Comparison of ENCODE assay signal across 8 mouse cellular contexts in the genomic region with DNA sequence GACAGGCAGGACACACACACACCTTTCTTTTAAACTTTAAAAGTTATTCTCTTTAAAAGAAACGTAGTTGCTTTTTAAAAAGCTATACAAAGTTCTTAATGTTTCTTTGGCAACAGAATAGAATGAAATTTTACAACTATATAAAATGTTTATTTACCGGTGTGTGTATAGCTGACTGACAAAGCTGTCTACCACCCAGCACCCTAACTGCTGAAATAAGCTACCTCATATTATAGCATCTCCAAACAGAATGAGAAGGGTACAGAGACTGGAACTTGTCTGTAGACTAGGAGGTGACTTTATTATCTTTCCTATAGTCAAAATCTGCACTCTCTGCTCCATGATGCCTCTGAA. TPM values are rescaled to one million over a fixed set of nuclear protein-coding genes. Genes with fewer than 3 reads are reported as not detected.
A peak's percentile ranks its signal among the peaks of the same experiment; 100 is the strongest.
DNase-seq lines count a peak whose midpoint lies in the region; ATAC-seq and TF ChIP-seq lines count a peak whose summit lies in the region.

No protein-coding gene starts in this region.

- peak overlapping the region; percentile 71 for H3K4me3 ChIP-seq in gastrocnemius, adult 2 months
- peak overlapping the region; percentile 87 for H3K4me3 ChIP-seq in megakaryocyte, embryonic 14.5 days (replicated peaks)
- 0 out of 2 replicates have a peak overlapping the region, but pooled peaks have one; percentile 36 for H3K4me3 ChIP-seq in limb, embryonic 12.5 days (replicated peaks)
- no peak overlapping the region for H3K4me3 ChIP-seq in small intestine, adult 2 months (ENCODE audit: low read depth, low read length)

- peaks cover 30% of the 10 kb centered on the region for H3K4me1 ChIP-seq in megakaryocyte, embryonic 14.5 days
- H3K4me1 ChIP-seq in limb, embryonic 12.5 days (replicated peaks) = peaks cover 13% of the 10 kb centered on the region; the same call in 1 of the 2 replicates
- H3K4me1 ChIP-seq in small intestine, adult 2 months (ENCODE audit: control insufficient read depth, insufficient read depth, insufficient read length, low read length) = peaks cover 4% of the 10 kb centered on the region; the same call in 1 of the 2 replicates

- intact Hi-C loops in gastrocnemius, adult 2 months (cut with DNase I) = no loop called here

- no peaks in the 10 kb centered on the region for H3K36me3 ChIP-seq in megakaryocyte, embryonic 14.5 days (replicated peaks; ENCODE audit: low read length)
- H3K36me3 ChIP-seq in limb, embryonic 12.5 days = no peaks in the 10 kb centered on the region
- H3K36me3 ChIP-seq in small intestine, adult 2 months (ENCODE audit: control insufficient read depth, insufficient read depth, low read length) = no peaks in the 10 kb centered on the region

- no peak overlapping the region for H3K9ac ChIP-seq in limb, embryonic 12.5 days (replicated peaks)

- no peak for ATAC-seq in megakaryocyte, adult 5-6 weeks (ENCODE audit: poor library complexity, severe bottlenecking)
- no peak for ATAC-seq in limb, embryonic 12.5 days (ENCODE audit: insufficient number of reproducible peaks, insufficient read depth, low FRiP score, low TSS enrichment, low read depth)

- H3K4me2 ChIP-seq in limb, embryonic 12.5 days = peak overlapping the region; percentile 67

- peak overlapping the region; percentile 93 for H3K27ac ChIP-seq in gastrocnemius, adult 2 months
- no peak overlapping the region for H3K27ac ChIP-seq in limb, embryonic 12.5 days
- peak overlapping the region; percentile 63 for H3K27ac ChIP-seq in small intestine, adult 2 months (ENCODE audit: insufficient read depth, low read depth, low read length)

- no peak for TF ChIP-seq POLR2A in small intestine, adult 2 months (IDR thresholded peaks at IDR 0.05; ENCODE audit: low read depth, low read length)

- no peaks in the 10 kb centered on the region for H3K9me3 ChIP-seq in megakaryocyte, embryonic 14.5 days
- H3K9me3 ChIP-seq in limb, embryonic 12.5 days = no peaks in the 10 kb centered on the region

- no peak for DNase-seq in gastrocnemius, adult 2 months
- DNase-seq in gastrocnemius, postnatal 4 days (ENCODE audit: low spot score in 2 of 2) = no peak
- no peak for DNase-seq in spleen, postnatal 4 days (ENCODE audit: low spot score in 2 of 2)
- no peak for DNase-seq in right cerebral cortex, postnatal 36 days (ENCODE audit: low spot score in 2 of 2)

- no peak for TF ChIP-seq CTCF in gastrocnemius, adult 2 months (IDR thresholded peaks at IDR 0.05)
- TF ChIP-seq CTCF in small intestine, adult 2 months (IDR thresholded peaks at IDR 0.05; ENCODE audit: extremely low read depth, insufficient read length, insufficient replicate concordance, low read depth, low read length) = no peak

- WGBS in limb, embryonic 12.5 days = 50% methylated on average over 2 of the region's 2 CpGs
- WGBS in small intestine, adult 2 months = 42% methylated on average over 2 of the region's 2 CpGs

- H3K27me3 ChIP-seq in megakaryocyte, embryonic 14.5 days (replicated peaks) = peaks cover 2% of the 10 kb centered on the region
- H3K27me3 ChIP-seq in limb, embryonic 12.5 days = no peaks in the 10 kb centered on the region
- no peaks in the 10 kb centered on the region for H3K27me3 ChIP-seq in small intestine, adult 2 months (ENCODE audit: control insufficient read depth, insufficient read depth, low read length)

RNA-seq across cellular contexts. Expression of gene Kmt2e, which starts 47.0 kb away (rescaled TPM):
- 10 to 100 TPM; 26.4 to 28.4 TPM for total RNA-seq in gastrocnemius, adult 2 months (2021)
- total RNA-seq in gastrocnemius, postnatal 4 days (2021) = 10 to 100 TPM; 55.5 to 57.7 TPM
- polyA plus RNA-seq in megakaryocyte, embryonic 14.5 days (2012; ENCODE audit: insufficient read depth, low replicate concordance) = 4.6 and 6.2 TPM in 2 replicates
- 148 and 158 TPM in 2 replicates for total RNA-seq in megakaryocyte, adult 5-6 weeks (2015)
- 63.3 and 69.2 TPM in 2 replicates for total RNA-seq in megakaryocyte, adult 5-6 weeks (2017)
- 109 TPM in 2 replicates for polyA plus RNA-seq in limb, embryonic 12.5 days (2016; fragmentation: Nextera tagmentation; extraction: Ambion mirVana)
- polyA plus RNA-seq in small intestine, adult 2 months (2012; rRNA removed) = 5.3 and 12.2 TPM in 2 replicates
